Mouse (Mus musculus) MEL (cell line): ENCODE data around the gene Nlrx1. TPM values are rescaled to one million over a fixed set of nuclear protein-coding genes. Genes with fewer than 3 reads are reported as not detected.

Experiments
- DNase-seq: peaks from one replicate; pipeline ENCODE4 v3.0.0; 2011; ENCODE audit warnings: low read depth, low spot score
- H3K27ac ChIP-seq: 2 replicates; pipeline ENCODE4 v1.5.1; 2012; ENCODE audit warnings: low read depth, mild to moderate bottlenecking, control low read depth, low read length, moderate library complexity; ENCODE audit not compliant: control insufficient read depth
- H3K27me3 ChIP-seq, 2 experiments: fragments of 150-350 bp in 1 of 2; sonication (generic) in 1 of 2; 2 replicates each; pipeline ENCODE4 v1.6.1; 2012; ENCODE audit warnings: low read length in 2 of 2, mild to moderate bottlenecking in 2 of 2, improper control_type of control experiment in 1 of 2, moderate library complexity in 1 of 2; ENCODE audit not compliant: insufficient read depth in 2 of 2, control insufficient read depth in 1 of 2
- H3K36me3 ChIP-seq, 2 experiments: 2 replicates each; pipeline ENCODE4 v1.6.1; 2012 to 2014; ENCODE audit warnings: low read length in 2 of 2, improper control_type of control experiment in 1 of 2, inconsistent platforms in 1 of 2, mild to moderate bottlenecking in 1 of 2; ENCODE audit not compliant: insufficient read depth in 2 of 2, control insufficient read depth in 1 of 2
- H3K4me1 ChIP-seq, 2 experiments: fragments of 150-350 bp in 1 of 2; sonication (generic) in 1 of 2; 2 replicates each; pipeline ENCODE4 v1.6.1; 2012; ENCODE audit warnings: low read length in 2 of 2, improper control_type of control experiment in 1 of 2, mild to moderate bottlenecking in 1 of 2; ENCODE audit not compliant: insufficient read depth in 2 of 2, control insufficient read depth in 1 of 2
- H3K4me3 ChIP-seq, 2 experiments: fragments of 150-350 bp in 1 of 2; sonication (generic) in 1 of 2; 2 replicates each; pipeline ENCODE4 v1.5.1; 2012; ENCODE audit warnings: low read depth in 2 of 2, low read length in 2 of 2, mild to moderate bottlenecking in 2 of 2, moderate library complexity in 2 of 2, control low read depth in 1 of 2, improper control_type of control experiment in 1 of 2; ENCODE audit not compliant: control insufficient read depth in 1 of 2, insufficient read depth in 1 of 2
- H3K79me2 ChIP-seq: 2 replicates; pipeline ENCODE4 v1.6.1; 2012; ENCODE audit warnings: mild to moderate bottlenecking, low read length, moderate library complexity; ENCODE audit not compliant: control insufficient read depth, poor library complexity, insufficient read depth
- H3K9ac ChIP-seq: 2 replicates; pipeline ENCODE4 v1.6.1; 2012; ENCODE audit warnings: low read depth, mild to moderate bottlenecking, control low read depth, low read length, moderate library complexity; ENCODE audit not compliant: control insufficient read depth, poor library complexity, severe bottlenecking
- H3K9me3 ChIP-seq: fragments of 150-350 bp; sonication (generic); replicated peaks from 2 replicates; pipeline ENCODE4 v1.6.1; 2012; ENCODE audit warnings: mild to moderate bottlenecking, low read length, improper control_type of control experiment, moderate library complexity; ENCODE audit not compliant: insufficient read depth
- BHLHE40 ChIP-seq: IDR thresholded peaks from 2 replicates; pipeline ENCODE4 v1.6.1; 2012; ENCODE audit warnings: low read depth, mild to moderate bottlenecking, inconsistent platforms, low read length, improper control_type of control experiment, borderline replicate concordance
- E2F4 ChIP-seq: IDR thresholded peaks from 2 replicates; pipeline ENCODE4 v1.6.1; 2011; ENCODE audit warnings: low read depth, low read length, improper control_type of control experiment, borderline replicate concordance
- ELF1 ChIP-seq: IDR thresholded peaks from 2 replicates; pipeline ENCODE4 v1.6.1; 2014; ENCODE audit warnings: low read depth, mild to moderate bottlenecking, inconsistent platforms, low read length, improper control_type of control experiment, moderate library complexity
- ETS1 ChIP-seq: IDR thresholded peaks from 2 replicates; pipeline ENCODE4 v1.6.1; 2012; ENCODE audit warnings: low read depth, mild to moderate bottlenecking, inconsistent platforms, low read length, improper control_type of control experiment, moderate library complexity
- HCFC1 ChIP-seq: IDR thresholded peaks from 2 replicates; pipeline ENCODE4 v1.6.1; 2012; ENCODE audit warnings: low read depth, mild to moderate bottlenecking, inconsistent platforms, low read length, improper control_type of control experiment, moderate library complexity
- JUND ChIP-seq: IDR thresholded peaks from 2 replicates; pipeline ENCODE4 v1.6.1; 2011; ENCODE audit warnings: low read depth, mild to moderate bottlenecking, improper control_type of control experiment, low read length
- MXI1 ChIP-seq: IDR thresholded peaks from 2 replicates; pipeline ENCODE4 v1.6.1; 2011; ENCODE audit warnings: mild to moderate bottlenecking, low read depth, low read length, improper control_type of control experiment
- MYC ChIP-seq: IDR thresholded peaks from 2 replicates; pipeline ENCODE4 v1.6.1; 2011; ENCODE audit warnings: low read depth, mild to moderate bottlenecking, low read length, improper control_type of control experiment, moderate library complexity
- RCOR1 ChIP-seq: IDR thresholded peaks from 2 replicates; pipeline ENCODE4 v1.6.1; 2012; ENCODE audit warnings: low read depth, mild to moderate bottlenecking, inconsistent platforms, low read length, improper control_type of control experiment
- TAL1 ChIP-seq: IDR thresholded peaks from 2 replicates; pipeline ENCODE4 v1.6.1; 2012; ENCODE audit warnings: mild to moderate bottlenecking, inconsistent platforms, low read length, moderate library complexity, mixed read lengths
- TCF12 ChIP-seq: IDR thresholded peaks from 2 replicates; pipeline ENCODE4 v1.6.1; 2014; ENCODE audit warnings: low read depth, mild to moderate bottlenecking, inconsistent platforms, low read length, improper control_type of control experiment, moderate library complexity
- UBTF ChIP-seq: IDR thresholded peaks from 2 replicates; pipeline ENCODE4 v1.6.1; 2012; ENCODE audit warnings: low read depth, mild to moderate bottlenecking, inconsistent platforms, low read length, improper control_type of control experiment, moderate library complexity, borderline replicate concordance; ENCODE audit not compliant: insufficient read depth
- USF1 ChIP-seq: IDR thresholded peaks from 2 replicates; pipeline ENCODE4 v1.6.1; 2014; ENCODE audit warnings: low read depth, mild to moderate bottlenecking, inconsistent platforms, low read length, improper control_type of control experiment, moderate library complexity
- ZKSCAN1 ChIP-seq: IDR thresholded peaks from 2 replicates; pipeline ENCODE4 v1.6.1; 2012; ENCODE audit warnings: low read depth, mild to moderate bottlenecking, inconsistent platforms, low read length, improper control_type of control experiment, moderate library complexity
- ZMIZ1 ChIP-seq: IDR thresholded peaks from 2 replicates; pipeline ENCODE4 v1.6.1; 2012; ENCODE audit warnings: low read depth, mild to moderate bottlenecking, inconsistent platforms, low read length, improper control_type of control experiment, moderate library complexity
- ZNF384 ChIP-seq: IDR thresholded peaks from 2 replicates; pipeline ENCODE4 v1.6.1; 2012; ENCODE audit warnings: low read depth, mild to moderate bottlenecking, inconsistent platforms, low read length, improper control_type of control experiment
- polyA plus RNA-seq, 2 experiments: library from polyadenylated mRNA; stranded (reverse) in 1 of 2; unstranded in 1 of 2; fragments of >175 nt in 1 of 2; fragments of >200 nt in 1 of 2; gene quantifications; 2 replicates each; pipeline versions ENCODE4 v1.2.1 to v1.2.4; 2012; ENCODE audit warnings: low replicate concordance in 2 of 2, low read depth in 1 of 2; ENCODE audit not compliant: insufficient read length in 2 of 2, insufficient read depth in 1 of 2, missing spikeins in 1 of 2
- total RNA-seq: library from RNA; depleted of rRNA; stranded (reverse); fragments of 300-350 nt; gene quantifications from 2 replicates; pipeline ENCODE4 v1.2.3, GENCODE M21; 2012

Gene Nlrx1
- total and polyA plus RNA-seq, 3 experiments = 1.2 to 7.0 TPM; not detected in 1

DNA sequence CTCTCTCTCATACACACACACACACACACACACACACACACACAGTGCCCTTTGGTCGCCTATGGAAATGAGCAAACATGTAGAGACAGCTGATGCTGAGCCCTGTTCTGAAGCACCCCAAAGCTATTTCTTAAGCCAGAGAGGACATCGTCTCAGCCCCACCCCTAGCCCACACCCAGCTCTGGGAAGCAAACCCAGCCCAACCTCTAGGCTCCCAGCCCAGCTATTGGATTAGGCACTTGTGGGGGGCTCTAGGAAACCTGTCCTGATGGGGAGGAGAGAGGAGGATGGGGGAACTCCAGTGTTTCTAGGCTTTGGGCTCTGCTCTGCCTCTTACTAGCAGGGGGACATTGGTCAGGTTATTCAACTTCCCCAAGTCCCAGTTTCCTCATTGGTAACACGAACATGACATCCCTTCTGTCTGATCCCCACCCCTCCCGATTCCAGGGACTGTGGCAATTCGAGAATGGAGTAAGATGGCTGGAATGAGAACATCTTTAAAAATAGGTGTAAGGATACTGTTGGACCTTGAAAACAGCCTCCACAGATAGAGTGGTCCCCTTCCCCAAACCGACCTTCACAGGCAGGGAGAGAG lies 18.0 kb upstream of the Nlrx1 start:
- Histone ChIP-seq H3K9ac (peak overlapping the region; percentile 10; the same call in 1 of the 2 replicates), H3K27ac (no peak overlapping the region; the same call in 1 of the 2 replicates), H3K9me3 (no peaks in the 10 kb centered on the region), H3K4me1 (peaks cover 8 to 22% of the 10 kb centered on the region in 2 experiments), H3K27me3 (no peaks in the 10 kb centered on the region), H3K79me2 (peaks cover 8% of the 10 kb centered on the region; the same call in 1 of the 2 replicates), H3K4me3 (peak overlapping the region; percentile 70), H3K36me3 (peaks cover 0 to 11% of the 10 kb centered on the region in 2 experiments; a peak in 3 of 4 replicates)
- peak; percentile 60 for DNase-seq
- TF ChIP-seq MXI1 (no peak), JUND (0 out of 2 replicates have a peak, but pooled peaks have one; percentile 3), TAL1 (no peak), HCFC1 (no peak)

DNA sequence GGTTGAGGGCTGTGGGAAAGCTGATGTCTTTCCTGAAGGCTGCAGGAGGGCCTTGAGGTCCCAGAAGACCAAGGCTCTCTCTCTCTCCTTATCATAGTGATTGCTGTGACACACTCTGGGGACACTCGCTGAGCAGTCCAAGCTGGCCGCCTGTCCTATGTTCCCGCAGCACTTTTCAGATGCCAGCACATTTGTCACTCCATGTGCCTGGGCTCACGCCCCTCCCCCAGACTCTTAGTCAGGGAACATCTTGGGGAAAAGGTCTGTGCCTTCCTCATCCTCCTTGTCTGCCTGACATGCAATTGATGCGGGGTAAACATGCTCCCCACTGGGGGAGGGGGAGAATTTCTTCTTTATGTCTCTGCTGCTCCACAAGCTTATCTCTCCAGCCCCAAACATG lies 14.8 kb upstream of the Nlrx1 start:
- no peak for DNase-seq
- no peak overlapping the region for H3K9ac ChIP-seq
- peaks cover 0 to 2% of the 10 kb centered on the region in 2 experiments; a peak in 3 of 4 replicates for H3K36me3 ChIP-seq
- H3K79me2 ChIP-seq = peaks cover 8% of the 10 kb centered on the region; the same call in 1 of the 2 replicates
- no peak for TF ChIP-seq ZMIZ1
- TF ChIP-seq UBTF = no peak
- TF ChIP-seq RCOR1 = no peak
- no peak for TF ChIP-seq E2F4
- TF ChIP-seq USF1 = no peak
- no peak for TF ChIP-seq ZKSCAN1
- no peak for TF ChIP-seq TCF12
- no peak for TF ChIP-seq ELF1
- TF ChIP-seq MYC = no peak
- no peak for TF ChIP-seq BHLHE40
- no peak for TF ChIP-seq ETS1
- TF ChIP-seq ZNF384 = no peak
- peaks cover 2 to 15% of the 10 kb centered on the region in 2 experiments for H3K4me1 ChIP-seq
- no peak overlapping the region for H3K4me3 ChIP-seq
- no peaks in the 10 kb centered on the region for H3K27me3 ChIP-seq
- no peaks in the 10 kb centered on the region for H3K9me3 ChIP-seq
- no peak overlapping the region for H3K27ac ChIP-seq
